ENCODE assay signal across 13 mouse cellular contexts in genomic region chrX:105718388-105718787, GRCm38 (mm10).
"Had no signal": no experiment of that assay in that cellular context is flagged by ENCODE, and none has a peak within 500 bp of the region (broad histone marks: within the 10 kb centered on the region; RNA-seq: fewer than 3 reads in every experiment).

No protein-coding gene starts in this region.

- DNase-seq: gastrocnemius, postnatal 14 days; gastrocnemius, postnatal 36 days; heart, adult 2 months; heart, postnatal 14 days; heart, postnatal 36 days; kidney, adult 11 months; kidney, adult 8-10 months; kidney, postnatal 10 days; kidney, postnatal 36 days; layer of hippocampus, adult 9-11 months; layer of hippocampus, postnatal 36 days; liver; liver, embryonic 13.5 days had no signal
